Mouse (Mus musculus) midbrain, embryonic 11.5 days (tissue): ENCODE measurements at regions not wholly inside any gene's neighbourhood (a gene's known extent, or its start where the extent isn't known, plus 50 kb on each side); places are given as distances from the start of the nearest gene placed in this dataset.
"Not testable (repeated sequence)": the region's sequence is repeated elsewhere in the genome, so short reads cannot be mapped to it uniquely, and the experiment has no call there.

Experiments
- ATAC-seq: fragments of 200-750 bp; cut with Nextera tagmentation; 2 replicates; pipeline ENCODE4 v1.8.0; 2017; ENCODE audit warnings: moderate TSS enrichment, moderate library complexity; ENCODE audit not compliant: low FRiP score
- DNase-seq: peaks from one replicate; pipeline ENCODE4 v3.0.0; 2015; ENCODE audit warnings: low spot score; ENCODE audit errors: missing footprints
- H3K27ac ChIP-seq: fragments of 300-500 bp; sonication (generic); 2 replicates; pipeline ENCODE4 v1.5.1; 2014; ENCODE audit warnings: low read depth, low read length
- H3K27me3 ChIP-seq: fragments of 300-500 bp; sonication (generic); 2 replicates; pipeline ENCODE4 v1.6.1; 2014; ENCODE audit warnings: mild to moderate bottlenecking, low read length, moderate library complexity, mixed read lengths; ENCODE audit not compliant: control insufficient read depth, insufficient read depth
- H3K36me3 ChIP-seq: fragments of 300-500 bp; sonication (generic); 2 replicates; pipeline ENCODE4 v1.6.1; 2014; ENCODE audit warnings: mild to moderate bottlenecking, low read length, moderate library complexity, mixed read lengths; ENCODE audit not compliant: control insufficient read depth, insufficient read depth
- H3K4me1 ChIP-seq: fragments of 300-500 bp; sonication (generic); 2 replicates; pipeline ENCODE4 v1.6.1; 2014; ENCODE audit warnings: low read length; ENCODE audit not compliant: control insufficient read depth, insufficient read depth
- H3K4me2 ChIP-seq: fragments of 300-500 bp; sonication (generic); 2 replicates; pipeline ENCODE4 v1.6.1; 2014; ENCODE audit warnings: mild to moderate bottlenecking, moderate library complexity
- H3K4me3 ChIP-seq: fragments of 300-500 bp; sonication (generic); 2 replicates; pipeline ENCODE4 v1.5.1; 2014; ENCODE audit warnings: low read depth, low read length
- H3K9ac ChIP-seq: fragments of 300-500 bp; sonication (generic); 2 replicates; pipeline ENCODE4 v1.6.1; 2014; ENCODE audit warnings: low read length
- H3K9me3 ChIP-seq: fragments of 300-500 bp; sonication (generic); 2 replicates; pipeline ENCODE4 v1.6.1; 2016; ENCODE audit warnings: low read length; ENCODE audit not compliant: control insufficient read depth
- WGBS: fragments of 180-500 bp; shearing (Covaris S2); extraction: QIAGEN DNeasy Blood & Tissue Kit; methylation state at CpG from one replicate; pipeline ENCODE4 v1.1.7; 2014; 5-methylcytosine and 5-hydroxymethylcytosine counted together

DNA sequence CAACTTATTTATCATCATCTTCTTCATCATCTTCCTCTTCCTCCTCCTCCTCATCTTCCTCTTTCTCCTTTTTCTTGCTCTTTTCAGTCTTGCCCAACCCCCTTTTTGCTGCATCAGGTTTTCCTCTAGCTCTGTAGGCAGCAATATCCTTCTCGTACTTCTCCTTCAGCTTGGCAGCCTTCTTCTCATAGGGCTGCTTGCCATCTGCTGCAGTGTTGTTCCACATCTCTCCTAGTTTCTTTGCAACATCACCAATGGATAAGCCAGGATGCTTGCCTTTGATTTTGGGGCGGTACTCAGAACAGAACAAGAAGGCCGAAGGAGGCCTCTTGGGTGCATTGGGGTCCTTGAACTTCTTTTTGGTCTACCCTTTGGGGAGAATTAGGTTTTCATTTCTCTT lies 98.7 kb upstream of the Lin7c start:
- H3K9ac ChIP-seq, H3K4me1 ChIP-seq, H3K4me2 ChIP-seq, H3K9me3 ChIP-seq, DNase-seq, H3K27me3 ChIP-seq, H3K4me3 ChIP-seq, H3K27ac ChIP-seq, ATAC-seq, H3K36me3 ChIP-seq: not testable (repeated sequence)
- 88% methylated on average over 3 of the region's 3 CpGs for WGBS

DNA sequence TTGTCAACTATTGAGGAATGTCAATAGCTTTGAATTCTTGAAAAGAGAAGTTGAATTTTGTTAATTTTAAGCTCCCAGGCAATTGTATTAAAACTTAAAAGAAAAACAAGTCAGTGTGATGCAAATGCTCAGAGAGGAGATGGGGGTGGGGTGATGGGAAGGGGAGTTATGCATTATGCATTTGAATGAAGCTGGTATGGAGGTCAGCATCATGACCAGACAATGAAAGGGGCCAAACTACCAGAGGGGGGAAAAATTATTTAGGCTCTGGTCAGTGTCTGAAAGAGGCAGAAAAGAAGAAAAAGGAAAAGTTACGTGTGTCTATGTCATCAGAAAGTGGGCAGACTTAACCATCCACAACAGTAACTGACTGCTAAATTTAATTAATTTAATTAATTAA lies 73.7 kb upstream of the Lin7c start:
- Histone ChIP-seq H3K36me3 (no peaks in the 10 kb centered on the region), H3K9ac (no peak overlapping the region), H3K4me1 (no peaks in the 10 kb centered on the region; the same call in 1 of the 2 replicates), H3K9me3 (no peaks in the 10 kb centered on the region), H3K27me3 (no peaks in the 10 kb centered on the region), H3K27ac (no peak overlapping the region), H3K4me2 (no peak overlapping the region), H3K4me3 (no peak overlapping the region)
- 93% methylated on average over 1 of the region's 1 CpGs for WGBS
- DNase-seq (no peak), ATAC-seq (peak; percentile 63; the same call in 1 of the 2 replicates)

DNA sequence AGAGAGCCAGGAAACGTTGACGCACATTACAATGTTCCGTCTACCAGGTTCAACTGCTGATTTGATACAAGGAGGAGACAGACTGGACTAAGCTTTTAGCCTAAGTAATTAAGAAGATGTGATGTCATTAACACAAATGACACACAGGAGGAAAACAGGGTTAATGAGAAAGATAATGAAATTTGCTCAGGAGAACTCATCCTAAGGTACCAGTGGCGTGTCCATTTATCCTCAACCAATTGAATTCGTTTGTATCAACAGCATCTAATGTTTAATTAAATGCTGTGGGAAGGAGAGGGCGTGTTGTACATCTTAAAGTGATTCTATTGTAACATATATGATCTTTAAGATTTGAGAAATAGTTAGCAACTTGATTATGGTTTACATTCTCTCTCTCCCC lies 70.3 kb upstream of the Lin7c start:
- Histone ChIP-seq H3K9me3 (no peaks in the 10 kb centered on the region), H3K27me3 (no peaks in the 10 kb centered on the region), H3K36me3 (no peaks in the 10 kb centered on the region), H3K4me3 (no peak overlapping the region), H3K4me2 (no peak overlapping the region), H3K4me1 (no peaks in the 10 kb centered on the region; the same call in 1 of the 2 replicates), H3K27ac (no peak overlapping the region), H3K9ac (no peak overlapping the region)
- no peak for ATAC-seq
- WGBS, result 92% methylated on average over 6 of the region's 6 CpGs
- DNase-seq, result no peak

DNA sequence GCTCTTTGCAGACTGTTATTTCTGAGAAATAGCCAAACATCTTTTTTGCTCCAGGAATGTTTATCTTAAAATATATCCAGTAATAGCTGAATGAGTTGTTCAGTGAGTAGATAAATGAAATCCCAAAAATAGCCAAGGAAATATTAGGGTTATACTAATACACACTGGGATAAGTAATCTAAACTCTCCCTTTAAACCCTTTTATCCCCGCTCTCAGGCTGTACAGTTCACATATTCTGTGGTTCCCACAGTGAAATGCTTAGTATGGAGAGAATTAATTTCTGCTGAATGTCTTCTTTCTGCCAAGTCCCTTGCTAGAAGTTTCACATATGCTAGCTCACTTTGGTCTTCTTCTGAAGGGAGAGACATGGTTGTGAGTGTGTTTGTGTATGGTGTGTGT lies 69.8 kb upstream of the Lin7c start:
- H3K9me3 ChIP-seq, result no peaks in the 10 kb centered on the region
- H3K27me3 ChIP-seq, result no peaks in the 10 kb centered on the region
- no peak for ATAC-seq
- no peak for DNase-seq
- H3K4me1 ChIP-seq, result no peaks in the 10 kb centered on the region; the same call in 1 of the 2 replicates
- no peak overlapping the region for H3K4me2 ChIP-seq
- no peak overlapping the region for H3K9ac ChIP-seq
- H3K4me3 ChIP-seq, result no peak overlapping the region
- WGBS, result 81% methylated on average over 1 of the region's 1 CpGs
- H3K36me3 ChIP-seq, result no peaks in the 10 kb centered on the region
- no peak overlapping the region for H3K27ac ChIP-seq

DNA sequence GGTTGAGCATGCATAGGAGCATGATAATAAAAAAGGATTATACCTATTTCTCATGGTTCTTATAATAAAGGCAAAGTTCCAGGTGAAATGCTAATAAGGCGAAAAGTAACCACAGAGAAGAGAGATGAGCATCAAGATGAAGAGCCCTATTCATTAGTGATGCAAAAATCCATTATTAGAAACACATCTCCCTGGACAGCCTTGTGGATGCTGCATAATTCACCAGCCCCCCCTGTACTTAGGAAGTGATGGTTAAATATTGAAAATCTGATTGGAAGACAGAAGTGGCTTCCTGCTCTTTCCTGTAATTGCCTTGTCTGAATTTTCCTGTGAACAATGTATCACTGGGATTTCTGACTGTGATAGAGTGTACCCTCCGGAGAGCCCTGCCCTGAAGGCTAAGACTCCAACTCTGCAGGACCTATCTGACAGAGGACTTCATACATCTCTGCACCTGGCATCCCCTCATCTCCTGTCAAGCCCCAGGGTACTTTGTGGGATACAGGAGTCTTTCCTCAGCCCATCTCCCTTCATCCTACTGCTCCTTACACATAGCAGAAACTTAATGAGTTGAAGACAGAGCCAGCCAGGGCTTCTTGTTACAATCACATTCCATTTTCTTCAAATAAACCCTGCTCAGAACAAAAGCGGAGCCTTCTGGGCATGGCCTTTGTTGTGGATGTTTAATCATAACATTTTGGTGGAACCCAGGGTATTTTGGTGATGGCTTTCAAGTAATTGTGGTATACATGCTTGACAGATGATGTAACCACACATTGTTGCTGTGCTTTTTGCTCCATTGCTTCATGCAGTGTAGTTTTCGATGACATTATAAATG lies 67.4 kb upstream of the Lin7c start:
- no peak overlapping the region for H3K4me3 ChIP-seq
- DNase-seq (no peak), ATAC-seq (no peak)
- no peaks in the 10 kb centered on the region for H3K36me3 ChIP-seq
- H3K4me2 ChIP-seq, result no peak overlapping the region
- no peak overlapping the region for H3K9ac ChIP-seq
- no peaks in the 10 kb centered on the region for H3K9me3 ChIP-seq
- no peak overlapping the region for H3K27ac ChIP-seq
- no peaks in the 10 kb centered on the region for H3K4me1 ChIP-seq
- no peaks in the 10 kb centered on the region for H3K27me3 ChIP-seq
- WGBS, result 88% methylated on average over 4 of the region's 4 CpGs

DNA sequence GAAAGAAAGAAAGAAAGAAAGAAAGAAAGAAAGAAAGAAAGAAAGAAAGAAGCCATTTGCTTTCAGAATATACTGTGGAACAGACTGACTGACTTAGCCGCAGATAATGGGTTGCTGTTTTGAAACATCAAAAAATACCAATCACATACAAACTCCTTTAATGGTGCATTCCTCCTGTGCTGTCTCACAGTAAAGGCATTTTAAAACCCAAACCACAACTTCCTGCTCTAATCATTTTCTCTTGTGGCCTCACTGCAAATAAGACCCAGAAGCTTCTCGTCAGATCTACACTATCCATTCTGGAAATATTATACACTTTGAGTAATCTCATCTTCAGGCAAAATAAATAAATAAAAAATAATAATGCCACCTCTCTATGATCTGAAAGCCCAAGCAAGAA lies 50.4 kb upstream of the Lin7c start:
- Histone ChIP-seq H3K4me2 (no peak overlapping the region), H3K9me3 (no peaks in the 10 kb centered on the region), H3K4me3 (no peak overlapping the region), H3K36me3 (no peaks in the 10 kb centered on the region), H3K4me1 (no peaks in the 10 kb centered on the region), H3K27me3 (no peaks in the 10 kb centered on the region), H3K9ac (no peak overlapping the region), H3K27ac (no peak overlapping the region)
- ATAC-seq (no peak), DNase-seq (no peak)
- 78% methylated on average over 2 of the region's 2 CpGs for WGBS
